Mouse (Mus musculus): Measurements from ENCODE around the gene Glb1. TPM values are rescaled to one million over a fixed set of nuclear protein-coding genes. Genes with fewer than 3 reads are reported as not detected.

The Glb1 gene
- polyA plus RNA-seq, 2 experiments from 2014 or later = 32.1 to 32.4 TPM

DNA sequence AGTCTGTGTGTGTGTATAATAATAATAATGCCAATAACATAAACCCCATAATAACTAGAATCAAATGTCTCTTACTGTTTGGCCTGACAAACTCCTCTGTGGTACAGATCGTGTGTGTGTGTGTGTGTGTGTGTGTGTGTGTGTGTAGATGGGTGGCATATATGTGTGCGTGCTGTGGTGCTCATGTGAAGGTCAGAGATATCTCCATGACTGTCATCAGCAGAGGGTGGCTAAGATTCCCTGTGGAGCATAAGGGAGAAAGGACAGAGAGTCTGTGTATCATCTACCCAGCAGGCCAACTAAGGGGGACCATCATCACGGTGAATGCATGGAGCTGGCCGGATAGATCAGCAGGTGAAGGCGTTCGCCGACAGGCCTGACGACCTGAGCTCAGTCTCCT lies 46.0 kb downstream of the Glb1 start:
- no peak for ATAC-seq

DNA sequence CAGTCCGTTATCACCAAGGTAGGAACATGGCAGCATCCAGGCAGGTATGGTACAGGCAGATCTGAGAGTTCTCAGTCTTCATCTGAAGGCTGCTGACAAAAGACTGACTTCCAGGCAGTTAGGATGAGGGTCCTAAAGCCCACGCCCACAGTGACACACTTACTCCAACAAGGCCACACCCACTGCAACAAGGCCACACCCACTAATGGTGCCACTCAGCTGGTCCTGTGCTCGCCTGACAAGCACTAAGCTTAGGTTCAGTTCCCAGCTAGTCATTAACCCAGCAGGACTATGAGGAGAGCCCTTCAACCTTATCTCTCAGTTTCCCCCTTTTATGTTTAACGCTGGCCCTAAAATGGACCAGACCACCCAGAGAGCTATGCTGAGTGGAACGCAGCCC lies 47.8 kb downstream of the Glb1 start:
- ATAC-seq = no peak

DNA sequence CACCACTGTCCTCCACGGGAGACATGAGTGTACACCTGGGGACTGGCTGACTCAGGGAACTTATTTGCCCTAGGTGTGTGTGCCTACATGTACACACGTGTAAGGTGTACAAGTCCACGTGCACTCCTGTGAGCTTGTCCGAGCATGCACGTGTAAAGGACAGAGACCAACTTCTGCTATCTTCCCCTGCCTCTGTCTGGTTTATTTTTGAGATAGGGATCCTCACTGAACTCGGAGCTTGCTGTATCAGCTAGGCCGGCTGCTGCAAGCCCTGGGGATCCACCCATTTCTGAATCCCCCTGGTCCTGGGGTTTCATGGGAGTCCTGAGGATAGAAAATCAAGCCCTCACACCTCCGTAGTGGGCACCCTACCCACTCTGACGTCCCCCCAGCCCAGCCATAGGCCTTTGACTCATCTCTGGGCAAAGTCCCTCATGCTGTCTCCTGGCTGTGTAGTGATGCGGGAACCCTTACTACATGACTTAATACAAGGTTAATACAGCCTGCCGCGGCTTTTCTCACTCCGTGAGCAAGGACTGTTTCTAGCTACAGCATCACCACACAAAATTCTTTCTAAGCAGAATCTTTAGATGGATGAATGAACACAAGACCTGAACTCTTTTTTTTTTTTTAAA lies 48.4 kb downstream of the Glb1 start:
- no peak for ATAC-seq

- ATAC-seq = peak; percentile 89
These were observed 50.7 kb downstream of the Glb1 start for GRCm38 (mm10) chr9:114451615-114452014.

DNA sequence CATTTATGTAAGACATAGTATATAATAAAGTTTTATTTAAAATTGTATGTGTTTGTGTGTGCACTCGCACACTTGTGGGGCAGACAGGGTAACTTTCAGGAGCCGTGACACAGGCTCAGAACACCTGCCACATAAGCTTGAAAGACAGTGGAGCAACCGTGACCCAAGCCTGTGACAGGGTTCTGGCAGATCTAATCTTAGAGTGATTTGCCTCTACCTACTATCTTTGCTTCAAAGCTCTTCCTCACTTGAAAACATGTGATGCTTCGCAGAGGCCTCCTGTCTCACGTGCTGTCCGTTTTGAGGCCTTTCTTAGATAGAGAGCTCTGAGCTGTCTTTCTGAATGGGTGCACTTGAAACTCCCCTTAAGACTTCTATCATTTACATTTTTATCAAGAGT lies 51.5 kb downstream of the Glb1 start:
- ATAC-seq = no peak

- ATAC-seq = no peak
These were observed 54.5 kb downstream of the Glb1 start for GRCm38 (mm10) chr9:114455420-114455819.

DNA sequence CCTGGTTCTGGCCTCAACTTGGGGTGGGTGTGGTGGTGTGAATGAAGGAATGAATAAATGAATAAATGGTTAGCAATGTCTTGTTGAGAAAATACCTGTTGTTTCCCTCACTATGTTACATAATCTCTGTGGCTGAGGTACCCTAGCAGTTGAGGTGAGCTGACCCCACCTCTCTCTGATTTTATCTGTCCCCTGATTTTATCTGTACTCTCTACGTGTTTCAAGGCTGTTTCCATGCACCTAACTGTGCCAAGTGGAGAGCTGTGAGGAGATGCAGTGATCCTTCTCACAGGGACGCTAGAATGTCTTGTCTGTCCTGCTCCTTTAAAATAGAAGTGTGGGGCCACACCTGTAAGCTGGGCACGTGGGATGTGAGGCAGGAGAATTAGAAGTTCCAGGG lies 57.6 kb downstream of the Glb1 start:
- ATAC-seq = no peak

GRCm38 (mm10) chr9:114462569-114462968 lies 61.7 kb downstream of the Glb1 start:
- ATAC-seq = peak; percentile 70

- no peak for ATAC-seq
These were observed 64.6 kb downstream of the Glb1 start for GRCm38 (mm10) chr9:114465442-114465841.

DNA sequence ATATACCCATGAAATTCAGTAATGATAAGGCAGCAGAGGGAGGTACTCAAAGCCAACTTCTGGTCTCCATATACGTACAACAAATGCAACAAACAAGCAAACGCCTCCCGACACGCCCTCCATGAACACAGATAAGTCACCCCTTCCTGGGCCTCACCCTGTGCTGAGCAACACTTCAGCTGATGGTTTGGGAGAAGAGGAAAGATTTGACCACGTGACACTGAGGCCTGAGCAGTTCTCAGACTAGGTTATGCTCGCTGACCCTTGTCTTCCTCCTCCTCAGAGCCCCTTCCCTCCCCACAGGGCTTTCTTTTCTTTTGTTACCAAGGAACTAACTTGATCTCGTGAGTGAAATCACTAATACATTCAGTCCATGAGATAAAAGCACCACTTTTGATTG lies 66.0 kb downstream of the Glb1 start:
- ATAC-seq = no peak

DNA sequence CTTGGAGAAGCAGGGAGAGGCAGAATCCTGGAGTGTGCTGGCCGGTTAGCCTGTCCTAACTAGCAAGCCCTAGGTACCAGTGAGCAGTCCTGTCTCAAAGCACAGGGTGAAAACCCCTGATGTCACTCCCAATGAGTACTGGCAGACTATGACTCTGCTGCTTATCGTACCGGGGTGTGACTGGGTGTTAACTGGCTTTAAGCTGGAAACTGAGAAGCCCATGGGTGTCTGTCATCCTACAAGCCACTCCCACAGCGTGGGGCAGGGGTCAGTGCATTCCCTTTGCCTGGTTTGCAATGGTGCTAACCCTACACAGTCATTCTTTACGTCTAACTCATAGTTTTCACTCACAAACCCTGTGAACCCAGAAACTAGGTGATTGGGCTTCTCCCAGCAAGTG lies 67.3 kb downstream of the Glb1 start:
- no peak for ATAC-seq

DNA sequence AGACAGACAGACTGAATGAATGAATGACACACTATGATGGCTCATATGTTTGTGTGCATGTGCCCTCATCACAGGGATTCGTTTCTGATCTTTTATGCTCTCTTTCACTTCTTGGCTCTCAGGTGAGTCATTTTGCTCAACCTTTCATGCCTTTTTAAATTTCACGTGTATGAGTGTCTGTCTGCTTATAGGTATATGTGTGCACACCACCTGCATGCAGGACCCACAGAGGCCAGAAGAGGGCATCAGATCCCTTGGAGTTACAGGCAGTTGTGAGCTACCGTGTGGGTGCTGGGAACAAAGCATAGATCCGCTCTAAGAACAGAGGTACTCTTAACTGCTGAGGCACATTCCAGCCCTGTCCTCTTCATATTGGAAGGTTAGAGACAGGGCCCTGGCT lies 67.8 kb downstream of the Glb1 start:
- ATAC-seq = no peak

DNA sequence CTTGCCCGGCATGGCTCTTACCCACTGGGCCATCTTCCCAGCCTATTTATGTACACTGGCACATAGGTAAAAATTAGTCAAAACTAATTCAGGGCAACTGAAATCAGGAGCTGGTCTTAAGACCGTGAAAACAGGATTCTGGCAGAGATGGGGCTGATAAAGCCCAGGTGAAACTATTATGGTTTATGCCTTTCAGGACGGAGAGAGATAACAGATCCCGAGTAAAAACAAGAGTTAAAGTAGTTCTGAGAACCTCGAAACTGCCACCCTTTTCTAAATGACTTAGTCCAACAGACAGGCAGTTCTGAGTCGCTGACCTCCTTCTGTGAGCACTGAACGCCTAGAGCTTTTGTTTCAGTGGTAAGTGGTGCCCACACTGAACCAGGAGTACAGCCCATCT lies 71.0 kb downstream of the Glb1 start:
- ATAC-seq = no peak

DNA sequence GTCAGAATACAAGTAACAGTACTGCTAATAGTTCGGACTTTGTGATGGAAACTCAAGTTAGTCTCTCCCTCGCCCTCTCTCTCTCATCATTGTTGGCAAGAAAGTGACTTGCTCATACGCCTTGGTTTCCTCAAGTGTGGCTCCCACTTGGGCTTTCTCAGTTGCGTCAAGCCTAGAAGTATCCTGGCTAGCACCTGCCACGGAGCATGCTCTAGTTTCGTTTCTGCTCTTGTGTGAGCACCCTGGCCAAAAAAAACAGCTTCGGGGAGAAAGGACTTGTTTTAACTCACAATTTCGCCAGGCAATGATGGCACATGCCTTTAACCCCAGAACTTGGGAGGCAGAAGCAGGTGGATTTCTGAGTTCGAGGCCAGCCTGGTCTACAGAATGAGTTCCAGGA lies 76.1 kb downstream of the Glb1 start:
- peak; percentile 12 for ATAC-seq

DNA sequence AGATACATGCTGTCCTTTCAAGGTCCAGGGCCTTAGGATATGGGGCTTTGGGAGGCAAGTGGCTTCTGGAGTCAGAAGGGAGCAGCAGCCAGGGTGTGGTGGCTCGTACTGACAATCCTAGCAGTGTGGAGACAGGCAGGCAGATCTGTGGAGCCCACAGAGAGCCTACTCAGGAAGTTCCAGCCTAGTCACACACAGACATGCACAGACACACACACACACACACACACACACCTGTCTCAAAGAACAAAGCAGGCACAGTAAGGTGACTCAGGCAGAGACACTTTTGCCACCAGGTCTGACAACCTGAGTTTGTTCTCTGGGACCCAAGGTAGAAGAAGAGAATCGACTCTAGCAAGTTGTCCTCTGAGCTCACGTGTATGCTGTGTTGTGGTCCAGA lies 80.1 kb downstream of the Glb1 start:
- peak; percentile 47 for ATAC-seq

DNA sequence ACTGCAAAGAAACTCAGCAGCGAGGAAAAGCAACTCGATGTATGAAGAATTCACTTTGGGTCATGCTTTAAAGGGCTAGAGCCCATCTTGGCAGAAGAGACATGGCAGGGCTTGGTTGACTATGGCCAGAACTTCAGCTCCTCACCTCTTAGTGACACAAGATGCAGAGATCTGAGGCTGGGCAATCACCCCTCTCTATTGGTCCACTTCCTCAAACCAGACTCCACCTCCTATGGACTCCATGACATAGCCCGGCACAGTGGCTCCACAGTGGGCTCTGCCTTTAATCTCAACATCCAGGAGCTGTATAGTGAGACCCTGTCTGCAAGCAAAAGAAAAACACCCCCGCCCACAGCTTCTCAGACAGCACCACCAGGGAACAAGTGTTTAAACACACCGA lies 83.9 kb downstream of the Glb1 start:
- no peak for ATAC-seq

DNA sequence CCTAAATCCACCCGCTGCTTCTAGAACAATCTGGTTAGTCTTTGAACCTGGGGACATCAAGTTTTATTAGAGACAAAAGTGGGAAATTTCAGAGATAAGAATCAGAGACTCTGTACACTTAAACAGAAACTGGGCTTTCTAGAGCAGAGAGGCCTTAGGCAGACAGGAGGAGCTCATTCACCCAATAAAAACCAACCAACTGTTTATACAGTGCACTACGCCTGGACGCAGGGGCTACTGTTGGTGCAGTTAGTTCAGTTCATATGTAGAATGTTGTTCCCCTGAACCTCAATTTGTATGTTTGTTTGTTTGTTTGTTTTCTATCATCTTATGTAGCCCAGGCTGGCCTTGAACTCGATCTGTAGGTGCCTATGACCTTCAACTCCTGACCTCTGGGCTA lies 85.9 kb downstream of the Glb1 start:
- ATAC-seq = no peak

- ATAC-seq = peak; percentile 38
These were observed 86.8 kb downstream of the Glb1 start for GRCm38 (mm10) chr9:114487481-114488258.

- peak; percentile 83 for ATAC-seq
These were observed 95.6 kb downstream of the Glb1 start for GRCm38 (mm10) chr9:114496469-114496868.

DNA sequence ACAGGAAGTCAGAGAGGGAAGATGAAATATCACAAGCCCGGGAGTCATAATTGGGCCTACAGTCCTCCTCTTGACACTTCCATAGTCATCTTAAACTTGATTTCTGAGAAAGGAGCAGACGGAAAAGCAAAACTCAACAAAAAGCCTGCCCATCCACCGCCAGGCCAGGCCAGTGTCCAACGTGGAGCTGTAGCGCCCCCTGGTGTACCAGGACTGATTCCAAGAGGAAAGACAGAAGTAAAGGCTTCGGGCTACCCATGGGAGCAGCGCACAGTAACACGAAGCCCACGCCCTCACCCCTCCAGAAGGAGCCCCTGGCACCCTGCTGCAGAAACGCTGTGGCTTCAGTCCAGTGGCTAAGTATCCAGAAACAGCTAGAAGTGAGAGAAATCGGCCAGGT lies 97.3 kb downstream of the Glb1 start:
- peak; percentile 43 for ATAC-seq

DNA sequence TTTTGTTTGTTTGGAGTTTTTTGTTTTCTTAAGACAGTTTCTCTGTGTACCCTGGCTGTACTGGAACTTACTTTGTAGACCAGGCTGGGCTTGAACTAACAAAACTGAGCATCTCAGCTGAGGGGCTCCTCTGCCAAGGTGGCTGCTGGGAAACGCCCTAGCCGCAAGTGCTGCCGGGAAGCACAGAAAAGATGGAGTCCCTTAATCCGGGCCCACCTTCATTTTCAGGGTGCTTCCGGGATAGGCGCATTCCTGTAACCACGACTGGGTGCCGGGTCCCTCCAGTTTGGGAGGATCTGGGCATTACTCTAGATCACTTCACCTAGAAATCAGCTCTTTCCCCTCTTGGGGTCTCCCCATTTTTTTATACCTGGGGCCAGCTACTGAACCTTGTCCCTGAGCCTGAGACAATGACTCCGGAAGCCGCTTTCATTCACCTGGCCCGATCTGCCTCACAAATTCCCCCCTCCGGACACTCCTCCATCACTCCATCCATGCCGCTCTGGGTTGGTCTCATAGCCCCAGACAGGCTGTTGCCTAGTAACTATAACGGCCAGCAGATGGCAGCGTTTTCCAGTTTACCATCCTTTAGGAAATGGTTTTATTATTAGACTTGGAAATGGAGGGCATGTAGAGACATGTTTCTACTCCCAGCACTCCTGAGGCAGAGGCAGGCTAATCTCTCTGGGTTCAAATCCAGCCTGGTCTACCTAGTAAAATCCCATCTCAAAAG lies 99.1 kb downstream of the Glb1 start:
- ATAC-seq = no peak

DNA sequence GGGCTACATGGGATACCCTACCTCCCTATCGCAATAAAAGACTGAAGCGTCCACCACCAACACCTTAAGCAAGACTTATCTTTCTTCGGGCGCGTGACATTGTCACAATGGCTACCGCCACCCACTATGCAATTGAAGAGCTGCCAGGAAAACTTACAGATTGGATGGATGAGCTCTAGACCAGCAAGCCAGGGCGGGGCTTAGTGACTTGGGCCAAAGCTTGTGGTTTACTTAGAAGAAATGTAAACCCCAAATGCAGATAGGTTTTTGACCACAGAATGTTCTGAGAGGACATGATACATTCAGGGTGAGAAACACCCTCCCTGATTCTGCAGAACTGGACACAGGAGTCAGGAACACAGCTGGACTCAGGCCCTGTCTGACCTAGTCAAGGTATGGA lies 100.2 kb downstream of the Glb1 start:
- no peak for ATAC-seq

DNA sequence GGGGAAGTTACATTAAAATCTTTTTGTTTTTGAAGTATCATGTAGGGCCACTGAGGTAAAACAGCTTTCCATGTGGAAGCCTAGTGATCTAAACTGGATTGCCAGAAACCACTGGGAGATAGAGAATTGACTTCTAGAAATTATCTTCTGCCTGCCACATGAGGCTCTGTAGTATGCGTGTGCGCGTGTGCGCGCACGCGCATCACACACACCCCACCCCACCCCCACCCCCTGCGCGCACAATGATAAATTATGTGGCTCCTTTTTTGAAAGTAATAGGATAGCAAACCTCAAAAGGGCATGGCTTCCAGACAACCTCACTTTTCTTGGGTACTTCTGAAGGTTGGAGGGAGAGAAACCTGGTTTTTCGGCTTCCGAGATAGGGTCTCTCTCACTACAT lies 101.0 kb downstream of the Glb1 start:
- ATAC-seq = no peak

Data from activated CD4-positive, CD25-positive, alpha-beta regulatory T cell, adult 4 months (primary cell).